Mouse (Mus musculus): Measurements from ENCODE around the gene Alas2. TPM values are rescaled to one million over a fixed set of nuclear protein-coding genes. Genes with fewer than 3 reads are reported as not detected.

Alas2 gene
- total RNA-seq, 2 experiments from 2014 or later = 100 to 122 TPM

Small RNA genes within 50 kb of the gene (microRNA-seq; reads per million reads assigned to microRNA genes)
- gene Mir3620 = 0 reads per million in 2 experiments

Other genes starting within 250 kb of the Alas2 start
- gene Tmem29, start 88.2 kb upstream of the Alas2 start, total RNA-seq (2021) = 1 to 10 TPM; 3.1 to 3.2 TPM
- 10 to 100 TPM in 1 of 2 experiments, 1 to 10 TPM in 1; 10.0 to 15.5 TPM for gene Pfkfb1, start 40.9 kb downstream of the Alas2 start, total RNA-seq (2021)
- gene Apex2, start 42.5 kb downstream of the Alas2 start, total RNA-seq (2021) = 10 to 100 TPM in 1 of 2 experiments, 1 to 10 TPM in 1; 8.1 to 10.0 TPM
- under 1 TPM; 0.39 to 0.99 TPM for gene Tro, start 110.2 kb downstream of the Alas2 start, total RNA-seq (2021)